Mouse (Mus musculus): ENCODE results near the gene Ube2n.

The Ube2n gene

DNA sequence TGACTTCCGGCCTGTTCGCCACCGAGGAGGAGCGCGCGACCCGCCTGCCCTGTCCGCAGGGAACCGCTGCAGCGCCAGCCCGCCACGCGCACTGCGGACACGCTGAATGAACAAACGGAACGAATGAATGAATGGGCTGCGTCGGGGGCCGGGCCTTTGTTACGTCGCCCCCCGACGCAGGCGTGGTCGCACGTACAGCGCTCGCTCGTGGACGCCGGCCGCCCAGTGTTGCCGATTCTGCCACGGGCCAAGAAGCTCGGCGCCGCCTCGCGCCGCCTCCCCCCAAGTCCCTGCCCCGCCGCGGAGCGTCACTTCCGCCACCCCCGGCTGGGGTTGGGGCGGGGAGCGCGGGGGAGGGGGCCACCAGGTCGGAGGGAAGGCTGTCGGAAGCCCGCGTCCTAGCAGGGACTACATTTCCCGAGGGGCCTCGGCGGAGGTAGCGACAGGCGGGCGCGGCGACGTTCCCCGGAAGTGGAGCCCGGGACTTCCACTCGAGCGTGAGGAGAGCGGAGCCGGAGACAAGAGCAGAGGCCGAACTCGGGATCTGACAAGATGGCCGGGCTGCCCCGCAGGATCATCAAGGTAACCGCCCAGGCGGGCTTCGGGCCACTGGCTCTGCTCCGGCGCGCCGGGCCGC, at the start of gene Ube2n:
Gene Ube2n, plus strand, starts transcription at position 490 of the 637 bp plus-strand sequence.
- peak; percentile 96 for DNase-seq (ENCODE audit: low read depth)

DNA sequence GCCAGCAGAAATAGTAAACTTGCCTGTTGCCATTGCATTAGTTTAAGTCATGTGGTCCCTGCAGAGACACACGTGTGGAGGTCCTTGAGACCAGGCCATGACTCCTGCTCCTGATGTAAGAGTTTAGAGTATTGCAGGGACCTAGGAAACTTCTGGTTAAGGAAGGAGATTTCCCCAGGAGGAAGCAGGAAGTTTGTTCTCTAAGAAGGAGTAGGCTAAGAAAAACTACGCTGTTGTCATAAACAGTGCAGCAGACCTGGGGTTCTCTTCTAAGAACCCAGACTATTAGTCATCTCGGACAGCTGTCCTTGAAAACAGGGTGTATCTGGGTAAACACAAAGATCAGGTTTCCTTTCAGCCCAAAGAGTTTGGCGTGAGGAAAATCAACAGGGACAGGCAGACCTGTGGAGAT, 49.5 kb upstream of the Ube2n start:
- DNase-seq (ENCODE audit: low read depth): no peak

DNA sequence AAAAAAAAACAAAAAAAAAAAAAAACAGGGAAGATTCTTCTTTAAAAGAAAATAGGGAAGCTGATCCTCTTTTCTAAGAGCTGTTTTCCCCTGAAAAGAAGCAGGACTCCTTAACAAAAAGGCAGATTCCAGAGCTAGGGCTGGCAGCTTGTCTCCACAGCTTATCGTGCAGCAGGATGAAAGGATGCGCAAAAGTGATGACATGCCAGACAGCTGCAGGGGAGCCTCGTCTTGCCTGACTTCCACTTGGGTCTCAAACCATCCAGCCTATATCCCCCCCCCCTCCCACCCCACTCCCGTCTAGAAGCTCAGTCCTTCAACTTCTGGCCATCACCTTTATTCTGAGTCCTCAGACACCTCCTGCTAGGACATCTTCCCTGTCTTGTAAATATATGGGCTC, 46.1 kb upstream of the Ube2n start:
- DNase-seq (ENCODE audit: low read depth): no peak

DNA sequence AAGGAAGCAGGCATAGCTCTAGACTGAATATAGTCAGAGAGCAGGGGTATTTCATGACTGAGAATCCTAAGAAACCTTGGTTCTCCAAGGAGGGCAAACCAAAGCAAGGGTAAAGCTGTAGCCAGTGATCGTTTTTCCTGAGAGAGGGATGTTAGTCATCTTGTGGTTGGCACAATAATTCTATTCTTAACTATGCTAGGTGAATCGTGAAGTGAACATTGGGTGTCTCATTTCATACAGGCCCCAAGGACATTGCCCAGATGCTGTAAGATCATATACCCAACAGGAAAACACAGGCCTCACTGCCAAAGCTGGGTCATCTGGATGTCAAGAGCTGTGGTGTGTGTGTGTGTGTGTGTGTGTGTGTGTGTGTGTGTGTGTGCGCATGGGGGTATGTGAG, 43.8 kb upstream of the Ube2n start:
- DNase-seq (ENCODE audit: low read depth): no peak

DNA sequence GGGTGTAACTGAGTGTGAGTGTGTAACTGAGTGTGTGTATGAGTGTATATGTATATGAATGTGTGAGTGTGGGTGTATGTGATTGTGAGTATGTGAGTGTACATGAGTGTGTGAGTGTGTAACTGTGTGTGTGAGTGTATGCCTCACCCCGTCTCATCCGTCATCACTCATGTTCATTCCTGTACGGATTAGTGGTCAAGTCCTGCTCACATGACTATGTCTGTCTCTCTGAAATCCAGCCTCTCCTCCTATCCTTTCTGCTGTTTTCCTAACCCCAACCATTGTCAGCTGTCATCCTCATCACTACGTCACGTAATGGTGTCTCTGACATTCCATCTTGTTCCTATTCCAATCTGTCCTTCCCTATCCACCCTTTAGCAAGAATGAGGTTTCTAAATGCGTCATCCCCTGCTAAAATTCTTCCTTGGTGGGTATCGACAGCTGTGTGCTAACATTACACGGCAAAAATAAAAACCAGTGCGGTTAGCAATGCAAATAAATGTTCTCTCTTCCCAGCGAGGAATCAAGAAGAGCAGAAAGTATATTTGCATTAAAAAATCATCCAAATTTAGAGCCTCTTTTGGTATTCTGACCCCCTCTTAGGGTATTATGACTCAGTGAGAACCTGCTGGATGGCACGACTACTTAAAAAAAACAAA, 42.9 kb upstream of the Ube2n start:
- no peak for DNase-seq (ENCODE audit: low read depth)

DNA sequence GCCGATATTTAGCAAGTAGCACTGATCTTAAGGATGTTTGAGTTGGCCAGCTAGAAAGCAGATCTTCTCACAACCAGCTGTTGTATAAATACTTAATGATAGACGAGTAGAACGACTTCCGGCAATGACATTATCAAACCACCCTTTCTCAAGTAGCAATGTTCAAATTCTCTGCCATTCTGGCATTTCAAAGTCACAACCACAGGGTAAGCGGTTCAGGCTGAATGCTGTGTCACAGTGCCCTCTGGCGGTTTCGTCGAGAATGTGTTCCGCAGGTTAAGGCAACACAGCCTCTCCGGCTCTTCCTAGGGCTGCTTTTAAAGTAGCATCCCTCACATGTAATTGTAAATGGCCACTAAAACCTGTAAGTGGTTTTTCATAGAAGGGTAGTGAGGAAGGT, 39.0 kb upstream of the Ube2n start:
- DNase-seq (ENCODE audit: low read depth): peak; percentile 90

DNA sequence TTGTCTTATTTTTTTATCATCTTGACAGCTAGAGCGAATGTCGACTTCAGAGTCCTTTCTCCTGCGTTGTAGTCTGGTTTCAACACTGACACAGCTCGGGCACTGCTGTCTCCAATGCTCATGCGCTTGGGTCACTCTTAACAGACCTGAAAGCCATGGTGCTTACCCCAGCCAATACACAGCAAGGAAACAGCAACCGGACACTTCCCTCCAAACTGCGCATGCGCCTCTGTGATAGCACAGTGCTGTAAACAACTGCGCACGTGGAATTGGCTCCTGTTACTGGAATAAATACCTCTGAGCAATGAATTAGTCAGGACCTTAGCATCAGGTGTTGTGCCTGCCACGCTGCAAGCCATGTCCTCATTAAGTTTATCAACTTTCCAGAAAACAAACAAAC, 37.4 kb upstream of the Ube2n start:
- DNase-seq (ENCODE audit: low read depth): no peak

DNA sequence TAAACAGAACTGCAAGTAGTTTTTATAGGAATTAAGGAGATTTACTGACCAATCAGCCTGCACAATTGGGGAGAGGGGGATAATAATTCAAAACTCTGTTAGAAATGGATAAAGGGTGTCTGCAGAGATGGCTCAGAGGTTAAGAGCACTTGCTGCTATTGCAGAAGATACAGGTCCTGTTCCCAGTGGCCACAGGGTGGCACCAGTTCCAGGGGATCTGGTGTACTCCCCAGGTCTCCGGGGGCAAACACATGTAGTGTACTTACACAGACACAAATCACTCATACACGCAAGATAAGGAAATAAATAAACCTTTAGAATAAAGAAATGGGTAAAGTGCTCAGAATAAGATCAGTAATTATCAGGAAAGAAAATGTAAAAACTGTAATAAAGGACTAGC, 25.3 kb upstream of the Ube2n start:
- no peak for DNase-seq (ENCODE audit: low read depth)

DNA sequence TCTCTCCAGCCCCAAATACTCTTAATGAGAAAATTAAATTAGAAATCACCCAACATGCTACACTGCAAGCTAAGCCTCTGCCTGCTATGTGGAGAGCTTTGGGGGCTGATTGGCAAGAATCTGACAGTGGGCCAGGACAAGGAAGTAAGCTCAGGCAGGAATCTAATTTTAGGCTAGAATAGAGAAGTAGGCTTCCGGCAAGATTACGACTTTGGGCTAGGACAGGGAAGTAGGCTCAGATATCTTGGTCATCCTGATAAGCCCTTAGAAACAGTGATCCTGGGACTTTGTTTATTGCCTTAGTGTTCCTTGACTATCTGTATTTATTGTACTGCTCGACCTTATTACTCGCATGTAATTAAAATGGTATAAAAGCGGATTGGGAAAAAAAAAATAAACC, 20.7 kb upstream of the Ube2n start:
- DNase-seq (ENCODE audit: low read depth): no peak

DNA sequence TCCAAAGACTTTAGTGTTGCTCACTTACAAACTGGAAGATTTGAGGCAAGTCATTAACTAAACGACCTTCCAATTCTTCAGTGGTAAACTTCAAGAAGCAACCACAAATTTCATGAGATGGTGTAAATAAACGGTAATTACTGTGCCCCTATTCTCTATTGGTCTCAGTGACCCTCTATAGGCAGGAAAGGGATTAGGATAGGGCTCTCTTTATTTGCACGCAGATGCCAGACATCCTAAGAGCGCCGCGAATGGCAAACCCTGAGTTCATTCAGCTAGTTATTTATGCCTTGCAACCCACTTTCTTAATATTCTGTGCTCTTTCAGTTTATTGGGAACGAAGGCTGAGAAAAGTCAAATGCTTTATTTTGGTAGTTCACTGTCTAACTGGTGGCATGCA, 13.9 kb upstream of the Ube2n start:
- no peak for DNase-seq (ENCODE audit: low read depth)

DNA sequence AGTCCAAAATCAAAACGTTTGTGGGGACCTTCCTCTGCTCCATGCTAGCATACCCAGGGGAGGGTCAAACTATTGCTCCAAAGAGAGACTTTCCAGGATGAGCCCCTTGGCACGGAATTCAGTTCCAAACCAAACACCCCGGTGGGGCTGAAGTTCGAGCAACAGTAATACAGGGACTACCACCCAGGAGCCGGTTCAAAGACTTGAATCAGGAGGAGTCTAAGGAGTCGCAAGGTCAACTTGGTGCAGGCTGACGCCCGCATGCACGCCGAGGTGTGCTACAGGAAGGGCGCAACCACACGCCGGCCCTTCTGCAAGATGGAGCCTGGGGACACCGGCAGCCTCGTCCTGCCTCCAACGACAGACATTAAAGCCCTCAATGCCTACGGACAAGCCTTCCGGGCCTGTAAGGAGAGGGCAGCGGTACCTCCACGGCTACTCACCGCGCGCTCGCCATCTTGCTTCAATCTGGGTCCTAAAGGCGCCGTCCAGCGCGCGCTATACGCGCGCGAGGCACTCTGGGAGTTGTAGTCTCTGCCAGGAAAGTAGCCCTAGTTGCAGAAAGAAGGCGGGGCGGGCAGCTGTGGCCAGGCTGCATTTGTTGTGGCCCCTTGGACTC, 13.4 kb upstream of the Ube2n start, which contains the start of gene Mrpl42:
Gene Mrpl42, minus strand, starts transcription at position 478 of the 619 bp plus-strand sequence.
- DNase-seq (ENCODE audit: low read depth): peak; percentile 86

DNA sequence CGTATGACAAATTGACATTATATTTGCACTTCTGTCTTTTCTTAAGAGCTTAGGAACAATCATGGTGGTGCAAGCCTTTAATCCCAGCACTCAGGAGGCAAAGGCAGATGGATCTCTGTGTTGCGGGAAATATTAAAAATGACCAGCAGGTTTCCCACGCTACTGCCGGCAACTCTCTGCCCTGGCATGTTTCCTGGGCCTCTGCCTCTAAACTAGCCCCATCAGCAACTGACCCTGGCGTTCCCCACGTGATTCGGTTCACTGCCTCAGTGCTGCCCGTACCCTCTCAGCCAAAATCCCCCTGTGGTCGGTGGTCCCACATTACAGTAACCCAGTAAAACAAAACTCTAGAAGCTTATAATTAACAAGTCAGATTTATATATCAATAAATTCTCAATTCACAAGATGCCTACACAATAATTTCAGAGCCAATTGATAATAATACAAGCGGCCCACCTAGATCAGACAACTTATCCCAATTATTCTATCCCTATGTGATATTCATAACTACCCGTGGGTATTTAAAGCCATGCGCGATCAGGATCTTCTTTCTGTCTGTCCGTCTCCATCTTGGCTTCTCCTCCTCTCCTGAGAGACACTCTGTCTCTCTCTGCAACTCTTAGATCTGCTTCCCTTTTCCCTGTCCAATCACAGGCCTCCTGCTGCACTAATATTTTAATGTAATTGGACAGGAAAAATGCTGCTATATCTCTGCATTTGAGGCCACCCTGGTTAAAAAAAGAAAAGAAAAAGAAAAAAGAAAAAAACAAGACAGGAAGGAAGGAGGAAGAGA, 11.3 kb upstream of the Ube2n start:
- DNase-seq (ENCODE audit: low read depth): no peak

DNA sequence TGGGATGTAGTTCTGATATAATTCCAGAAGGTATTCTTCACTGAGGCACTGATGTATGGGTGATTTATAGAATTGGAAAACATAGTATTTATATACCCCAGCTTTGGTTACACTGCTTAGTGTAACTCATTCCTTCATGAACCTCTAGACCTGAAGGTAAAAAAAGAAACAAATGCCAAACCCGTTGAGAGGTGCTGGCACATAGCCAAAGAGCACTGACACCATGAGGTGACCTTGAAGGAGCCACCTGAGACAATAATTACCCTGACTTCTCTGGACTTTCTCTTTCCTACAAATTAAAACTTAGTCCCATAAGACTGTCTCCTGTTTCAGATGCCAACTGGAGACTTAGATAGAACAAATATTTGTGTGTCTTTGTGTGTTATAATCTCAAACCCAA, 10.6 kb upstream of the Ube2n start:
- DNase-seq (ENCODE audit: low read depth): no peak

DNA sequence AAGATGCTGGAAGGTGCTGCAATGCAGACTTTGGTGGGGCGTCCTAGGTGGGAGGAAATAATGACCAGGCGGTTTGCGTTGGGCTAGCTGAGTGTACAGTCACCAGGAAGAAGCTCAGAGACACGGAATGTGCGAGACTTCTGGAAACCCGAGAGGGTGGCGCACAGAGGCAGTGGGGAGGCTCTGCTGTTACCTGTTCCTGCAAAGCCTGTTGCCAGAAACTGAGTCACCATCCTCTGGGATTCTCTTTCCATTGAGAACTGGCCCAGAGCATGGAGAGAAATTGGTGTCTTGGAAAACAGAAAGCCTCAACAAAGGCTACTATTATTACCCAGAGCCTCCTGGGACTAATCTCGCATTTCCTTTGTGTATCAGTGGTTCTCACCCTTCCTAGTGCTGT, 6.8 kb upstream of the Ube2n start:
- DNase-seq (ENCODE audit: low read depth): no peak

DNA sequence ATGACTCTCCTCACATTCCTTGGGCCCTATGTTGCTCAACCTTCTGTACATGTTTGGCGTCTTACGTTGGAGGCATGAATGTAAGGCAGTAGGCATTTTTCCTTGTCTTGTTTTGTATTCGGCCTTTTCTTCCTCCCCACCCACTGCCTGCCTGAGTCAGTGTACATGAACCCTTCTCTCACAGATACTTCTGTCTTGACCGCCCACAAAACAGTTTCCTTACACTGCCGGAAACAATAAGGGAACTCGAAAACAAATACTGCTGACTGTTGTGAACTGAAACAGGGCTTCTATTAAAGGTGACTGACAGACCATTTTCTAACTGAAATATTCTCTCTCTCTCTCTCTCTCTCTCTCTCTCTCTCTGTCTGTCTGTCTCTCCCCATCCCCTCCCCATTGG, 6.2 kb upstream of the Ube2n start:
- DNase-seq (ENCODE audit: low read depth): peak; percentile 55

DNA sequence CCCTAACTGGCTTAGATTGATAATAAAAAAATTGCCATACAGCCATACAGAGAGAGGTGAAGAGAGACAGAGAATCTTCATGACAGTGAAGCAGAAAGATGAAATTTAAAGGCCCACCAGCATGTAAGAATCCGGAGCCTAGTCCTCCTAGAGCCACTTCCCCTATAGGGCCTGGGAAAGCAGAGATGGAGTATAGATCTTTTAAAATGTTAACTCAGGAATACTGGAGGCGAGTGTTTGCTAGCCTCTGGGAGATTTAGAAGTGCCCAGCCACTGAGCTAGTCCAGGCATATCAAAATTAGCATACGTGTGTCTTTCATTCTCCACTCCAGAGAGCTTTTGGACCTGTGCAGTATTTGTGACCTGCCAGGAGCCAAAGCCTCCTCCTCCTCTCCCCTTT, 5.7 kb upstream of the Ube2n start:
- peak; percentile 5 for DNase-seq (ENCODE audit: low read depth)

DNA sequence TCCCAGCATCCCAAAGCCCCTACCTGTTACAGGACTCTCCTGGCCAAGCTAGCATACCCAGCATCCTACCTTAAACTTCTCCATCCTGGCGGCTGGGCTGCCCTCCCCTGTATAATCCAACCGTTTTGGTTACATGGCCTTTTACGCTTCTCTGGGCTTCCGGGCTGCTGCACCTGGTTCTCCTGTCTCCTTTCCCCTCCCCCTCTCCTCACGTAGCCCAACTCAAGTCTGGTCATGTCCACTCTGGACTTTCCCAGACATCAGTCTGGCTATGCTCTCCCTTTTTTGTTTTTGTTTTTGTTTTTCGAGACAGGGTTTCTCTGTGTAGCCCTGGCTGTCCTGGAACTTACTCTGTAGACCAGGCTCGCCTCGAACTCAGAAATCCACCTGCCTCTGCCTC, 2.3 kb upstream of the Ube2n start:
- no peak for DNase-seq (ENCODE audit: low read depth)

DNA sequence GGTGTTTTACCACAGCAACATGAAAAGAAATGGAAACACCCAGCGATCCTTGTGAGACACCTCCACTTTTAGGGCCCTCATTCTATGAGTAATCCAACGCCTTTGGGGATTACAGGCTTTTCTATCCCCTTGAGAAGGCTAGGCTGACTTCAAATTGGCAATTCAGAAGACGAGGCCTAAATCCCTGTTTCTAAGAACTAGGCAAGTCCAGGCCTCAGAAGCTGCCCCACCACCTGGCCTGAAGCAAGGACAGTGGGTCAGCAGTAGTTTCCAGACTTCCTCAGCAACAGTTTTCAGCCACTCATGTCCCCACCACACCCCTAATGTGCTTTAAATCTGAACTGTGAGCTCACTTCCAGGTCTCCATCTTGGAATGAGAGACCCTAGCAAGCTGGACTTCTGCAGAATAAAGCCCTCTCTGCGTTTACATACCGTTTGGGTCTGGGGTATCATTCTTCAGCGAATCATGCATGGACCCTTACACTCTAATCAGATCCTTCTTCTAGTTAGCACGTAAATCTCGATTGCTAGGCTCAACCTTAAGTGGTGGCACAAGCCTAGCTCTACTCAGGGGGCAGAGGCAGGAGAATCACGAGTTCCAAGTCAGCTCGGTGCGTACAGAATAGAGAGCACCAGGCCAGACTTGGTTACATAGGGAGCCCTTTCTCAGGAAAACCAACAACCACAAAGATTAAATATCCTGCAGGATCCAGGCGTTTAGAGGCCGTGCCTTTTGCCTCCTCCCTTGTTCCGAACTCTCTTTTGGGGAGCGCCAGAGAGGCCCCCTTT, 983 bp upstream of the Ube2n start:
- DNase-seq (ENCODE audit: low read depth): no peak

DNA sequence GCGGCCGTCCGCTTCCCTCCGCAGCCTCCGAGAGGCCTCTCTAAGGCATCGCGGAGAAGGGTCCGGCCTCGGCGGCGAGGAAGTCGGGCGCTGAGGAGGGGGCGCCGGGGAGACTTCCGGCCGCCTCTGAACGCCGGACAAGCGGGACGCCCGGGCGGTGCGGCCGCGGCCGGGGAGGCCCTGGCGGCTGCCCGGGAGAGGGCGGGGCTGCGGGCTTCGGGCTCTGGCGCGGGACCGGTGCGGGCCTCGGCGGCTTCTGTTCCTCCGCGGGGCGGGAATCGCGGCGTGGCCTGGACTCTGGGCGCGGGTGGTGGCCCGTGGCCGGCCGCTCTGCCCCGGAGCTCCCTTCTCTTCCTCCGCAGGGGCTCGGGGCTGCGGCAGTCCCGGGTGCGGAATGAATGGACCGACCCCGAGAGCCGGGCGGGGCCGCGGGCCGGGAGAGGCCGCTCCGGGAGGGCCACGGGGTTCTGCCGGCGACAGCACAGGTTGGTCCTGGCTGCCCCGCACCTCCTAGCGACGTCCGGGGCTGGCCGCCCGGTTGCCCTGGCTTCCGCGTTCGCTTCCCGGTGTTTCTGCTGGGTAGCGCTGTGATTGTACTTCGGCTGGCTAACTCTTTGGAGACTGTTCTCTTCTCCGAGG, 467 bp downstream of the Ube2n start:
- peak; percentile 68 for DNase-seq (ENCODE audit: low read depth)

DNA sequence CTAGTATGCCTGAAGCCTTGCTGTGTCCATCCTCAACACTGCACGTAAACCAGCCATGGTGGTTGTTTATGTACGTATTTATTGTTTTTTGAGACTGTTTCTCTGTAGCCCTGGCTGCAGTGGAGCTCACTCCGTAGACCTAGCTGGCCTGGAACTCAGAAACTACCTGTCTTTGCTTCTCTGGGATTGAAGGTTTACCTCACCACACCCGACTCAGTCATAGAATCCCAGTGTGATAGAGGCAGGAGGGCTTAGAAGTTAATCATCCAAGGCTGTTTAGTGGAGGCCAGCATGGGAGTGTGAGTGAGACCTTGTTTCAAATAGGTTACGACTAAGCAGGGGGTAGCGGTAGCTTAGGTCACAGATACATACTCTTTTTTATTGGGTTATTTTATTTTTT, 2.7 kb downstream of the Ube2n start:
- no peak for DNase-seq (ENCODE audit: low read depth)

DNA sequence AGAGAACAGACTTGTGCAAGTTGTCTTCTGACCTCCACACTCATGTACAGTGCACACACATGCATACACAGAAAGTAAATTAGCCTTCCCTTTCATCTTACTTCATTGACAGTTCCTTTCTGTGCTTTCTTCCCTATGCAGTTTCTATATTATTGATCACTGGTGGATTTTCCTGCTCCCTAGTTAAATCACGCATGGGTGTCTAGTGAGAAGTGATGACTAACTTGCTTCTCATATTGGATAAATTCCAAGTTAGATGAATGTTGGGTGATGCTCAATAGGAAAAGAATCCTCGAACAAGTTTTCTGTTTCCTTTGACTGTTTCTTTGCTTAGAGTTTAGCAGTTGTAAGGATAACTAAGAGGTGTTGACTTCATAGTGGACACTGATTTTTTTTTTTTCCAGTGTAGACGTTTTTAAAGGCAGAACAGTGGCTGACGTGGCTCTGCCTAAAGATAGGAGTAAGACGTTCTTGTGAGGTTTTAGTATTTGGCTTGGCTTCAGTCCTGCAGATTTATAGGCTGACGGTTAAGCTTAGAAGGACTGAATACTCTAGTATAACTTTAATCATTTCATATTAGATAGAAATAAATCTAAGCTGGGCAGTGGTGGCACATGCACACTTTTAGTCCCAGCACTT, 10.2 kb downstream of the Ube2n start:
- no peak for DNase-seq (ENCODE audit: low read depth)
